Mouse (Mus musculus) heart, postnatal 0 days (tissue): ENCODE measurements around the gene Lgals8.

ENCODE experiments used
- CTCF ChIP-seq: IDR thresholded peaks from 2 replicates; pipeline ENCODE4 v1.5.1; 2016; ENCODE audit warnings: antibody characterized with exemption, control low read depth, low read depth
- EP300 ChIP-seq: IDR thresholded peaks from 2 replicates; pipeline ENCODE4 v1.6.1; 2016; ENCODE audit warnings: antibody characterized with exemption, low read depth

DNA sequence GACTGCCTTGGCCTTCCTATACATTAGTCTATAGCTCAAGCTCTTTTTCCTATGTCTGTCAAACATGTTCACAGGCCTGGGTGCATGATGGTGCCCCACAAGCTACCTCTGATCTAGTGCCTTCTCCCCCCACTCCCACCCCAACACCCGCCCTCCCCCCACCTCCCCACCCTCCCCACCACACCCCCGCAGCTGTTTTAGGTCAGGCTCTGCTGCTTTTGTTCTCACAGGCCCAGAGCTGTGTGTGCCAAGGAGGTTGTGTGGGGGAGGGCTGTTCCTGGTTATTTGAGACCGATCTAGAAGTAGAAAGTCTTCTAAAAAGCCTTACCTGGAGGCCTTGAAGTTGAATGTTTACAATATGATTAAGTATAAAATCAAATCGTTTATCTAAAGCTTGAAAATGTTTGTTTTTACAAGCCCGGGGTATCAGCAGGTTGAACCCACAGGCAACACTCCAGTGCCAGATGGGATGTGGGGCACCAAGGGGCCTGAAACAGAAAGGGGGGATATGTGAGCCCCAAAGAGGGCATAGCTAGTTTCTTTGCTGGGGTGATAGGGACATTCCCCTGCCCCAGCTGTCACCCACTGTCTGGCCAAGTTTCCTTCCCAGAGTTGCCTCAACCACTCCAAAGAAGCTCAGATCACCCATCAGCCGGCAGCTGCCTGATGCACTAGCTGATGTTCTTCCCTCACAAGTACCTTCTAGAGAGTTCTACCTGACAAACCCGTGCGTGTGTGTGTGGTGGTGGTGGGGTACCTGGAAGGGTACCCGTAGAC lies 46.6 kb upstream of the Lgals8 start:
- no peak for TF ChIP-seq CTCF
- no peak for TF ChIP-seq EP300
